Mouse (Mus musculus) mouse embryonic stem cell (cell line): Measurements from ENCODE around the gene Klhl32.
"Not testable (repeated sequence)": the region's sequence is repeated elsewhere in the genome, so short reads cannot be mapped to it uniquely, and the experiment has no call there.

ENCODE experiments used
- in situ Hi-C, 2 experiments: fragments of 300-500 bp; cut with MboI; formaldehyde crosslinking; loops; 1 replicate in 1 of 2; 3 replicates in 1 of 2; pipeline ENCODE4 v1.14.3; 2019 to 2020; ENCODE audit warnings: low sequenced_read_pairs in 2 of 2, low pct_unique_long_range_greater_than_20kb in 1 of 2, mixed read lengths in 1 of 2; ENCODE audit not compliant: unreplicated experiment in 1 of 2

Klhl32 gene

GRCm38 (mm10) chr4:24698528-24699117 lies 152.3 kb downstream of the Klhl32 start:
- in situ Hi-C loops: no loop called here

- in situ Hi-C loops: no loop called here
Observed at GRCm38 (mm10) chr4:24680080-24680479, 170.8 kb downstream of the Klhl32 start.

- in situ Hi-C loops: no loop called here
Observed at GRCm38 (mm10) chr4:24670007-24670406, 180.9 kb downstream of the Klhl32 start.

- in situ Hi-C loops: no loop called here
Observed at GRCm38 (mm10) chr4:24659218-24659617, 191.7 kb downstream of the Klhl32 start.

- in situ Hi-C loops: not testable (repeated sequence)
Observed at GRCm38 (mm10) chr4:24644735-24645134, 206.2 kb downstream of the Klhl32 start.

GRCm38 (mm10) chr4:24642306-24642705 lies 208.6 kb downstream of the Klhl32 start:
- in situ Hi-C loops: no loop called here

- in situ Hi-C loops: no loop called here
Observed at GRCm38 (mm10) chr4:24631177-24631911, 219.6 kb downstream of the Klhl32 start.

GRCm38 (mm10) chr4:24630430-24630829 lies 220.5 kb downstream of the Klhl32 start:
- in situ Hi-C loops: no loop called here

- in situ Hi-C loops: no loop called here
Observed at GRCm38 (mm10) chr4:24627871-24628270, 223.1 kb downstream of the Klhl32 start.

GRCm38 (mm10) chr4:24626686-24627085 lies 224.2 kb downstream of the Klhl32 start:
- in situ Hi-C loops: no loop called here

- in situ Hi-C loops: no loop called here
Observed at GRCm38 (mm10) chr4:24625951-24626584, 224.9 kb downstream of the Klhl32 start.

- in situ Hi-C loops: no loop called here
Observed at GRCm38 (mm10) chr4:24621422-24622187, 229.3 kb downstream of the Klhl32 start.

- in situ Hi-C loops: no loop called here
Observed at GRCm38 (mm10) chr4:24620440-24620839, 230.5 kb downstream of the Klhl32 start.

GRCm38 (mm10) chr4:24620005-24620404 lies 230.9 kb downstream of the Klhl32 start:
- in situ Hi-C loops: no loop called here

GRCm38 (mm10) chr4:24609564-24609963 lies 241.4 kb downstream of the Klhl32 start:
- in situ Hi-C loops: no loop called here

- in situ Hi-C loops: no loop called here
Observed at GRCm38 (mm10) chr4:24609085-24609484, 241.8 kb downstream of the Klhl32 start.

- in situ Hi-C loops: no loop called here
Observed at GRCm38 (mm10) chr4:24601711-24602110, 249.2 kb downstream of the Klhl32 start.

GRCm38 (mm10) chr4:24598637-24599036 lies 252.3 kb downstream of the Klhl32 start:
- in situ Hi-C loops: no loop called here
